Mouse (Mus musculus) brain, embryonic 14.5 days (tissue): Measurements from ENCODE around the gene Rpf1.

Experiments used
- CTCF ChIP-seq: fragments of 200-500 bp; IDR thresholded peaks from 2 replicates; pipeline ENCODE4 v1.5.1; 2012; ENCODE audit warnings: inconsistent platforms, mild to moderate bottlenecking, moderate library complexity, borderline replicate concordance; ENCODE audit not compliant: insufficient read depth, insufficient read length; ENCODE audit errors: extremely low read depth
- POLR2A ChIP-seq: fragments of 200-500 bp; IDR thresholded peaks from 2 replicates; pipeline ENCODE4 v1.6.1; 2012; ENCODE audit warnings: mild to moderate bottlenecking, inconsistent platforms, borderline replicate concordance; ENCODE audit not compliant: poor library complexity, insufficient read depth, insufficient read length, severe bottlenecking; ENCODE audit errors: extremely low read depth

- TF ChIP-seq POLR2A (no peak), CTCF (peak; percentile 76)
Observed at GRCm38 (mm10) chr3:146564268-146565064, 43.2 kb upstream of the Rpf1 start.
